Mouse (Mus musculus): ENCODE results near the gene Snx4.
A peak's percentile ranks its signal among the peaks of the same experiment; 100 is the strongest.
"Not testable (repeated sequence)": the region's sequence is repeated elsewhere in the genome, so short reads cannot be mapped to it uniquely, and the experiment has no call there.

The Snx4 gene

DNA sequence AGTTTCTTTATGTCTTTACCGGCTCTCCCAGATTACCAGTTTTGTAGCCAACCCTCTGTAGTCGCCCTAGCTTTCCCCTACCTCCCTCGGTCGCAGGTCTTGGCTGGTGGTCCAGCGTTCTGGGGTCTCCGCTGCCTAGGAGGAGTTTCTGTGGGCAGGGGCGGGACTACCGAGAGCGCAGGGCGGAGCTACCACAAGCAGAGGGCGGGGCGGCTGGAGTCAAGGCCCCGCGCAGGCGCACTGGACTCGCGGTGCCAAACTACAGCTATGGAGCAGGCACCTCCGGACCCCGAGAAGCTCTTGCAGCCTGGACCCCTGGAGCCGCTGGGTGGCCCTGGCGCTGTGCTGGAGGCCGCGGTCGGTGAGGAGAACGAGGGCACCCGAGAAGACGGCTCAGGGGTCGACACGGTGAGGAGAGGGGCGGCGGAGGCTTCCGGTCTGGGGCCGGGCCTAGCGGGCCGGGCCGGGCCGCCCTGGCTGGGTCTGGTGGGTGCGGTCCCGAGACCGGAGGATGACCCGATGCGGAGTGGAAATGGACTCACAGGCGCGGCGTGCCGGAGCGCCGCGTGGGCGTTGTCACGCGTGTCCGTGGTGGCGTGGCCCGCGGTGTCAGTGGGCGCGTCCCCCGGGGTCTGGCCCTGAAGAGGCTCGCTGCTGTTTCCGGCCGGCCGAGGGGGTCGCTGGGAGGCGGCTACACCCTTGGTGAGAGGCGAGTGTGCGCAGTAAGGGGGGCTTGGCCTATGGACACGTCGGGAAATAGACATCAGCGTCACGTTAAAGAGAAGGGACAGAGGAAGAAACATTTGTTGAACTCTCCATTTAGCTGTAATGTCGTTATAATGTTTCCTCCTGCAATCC is at the start of gene Snx4:
TSS of gene Snx4 (plus strand) at position 249 of the 858 bp plus-strand sequence.
- peak; percentile 86 for DNase-seq (ENCODE audit: low read depth, low spot score)

GRCm38 (mm10) chr16:33210812-33211211 is 40.4 kb upstream of the Snx4 start:
- DNase-seq (ENCODE audit: low read depth, low spot score) = no peak

DNA sequence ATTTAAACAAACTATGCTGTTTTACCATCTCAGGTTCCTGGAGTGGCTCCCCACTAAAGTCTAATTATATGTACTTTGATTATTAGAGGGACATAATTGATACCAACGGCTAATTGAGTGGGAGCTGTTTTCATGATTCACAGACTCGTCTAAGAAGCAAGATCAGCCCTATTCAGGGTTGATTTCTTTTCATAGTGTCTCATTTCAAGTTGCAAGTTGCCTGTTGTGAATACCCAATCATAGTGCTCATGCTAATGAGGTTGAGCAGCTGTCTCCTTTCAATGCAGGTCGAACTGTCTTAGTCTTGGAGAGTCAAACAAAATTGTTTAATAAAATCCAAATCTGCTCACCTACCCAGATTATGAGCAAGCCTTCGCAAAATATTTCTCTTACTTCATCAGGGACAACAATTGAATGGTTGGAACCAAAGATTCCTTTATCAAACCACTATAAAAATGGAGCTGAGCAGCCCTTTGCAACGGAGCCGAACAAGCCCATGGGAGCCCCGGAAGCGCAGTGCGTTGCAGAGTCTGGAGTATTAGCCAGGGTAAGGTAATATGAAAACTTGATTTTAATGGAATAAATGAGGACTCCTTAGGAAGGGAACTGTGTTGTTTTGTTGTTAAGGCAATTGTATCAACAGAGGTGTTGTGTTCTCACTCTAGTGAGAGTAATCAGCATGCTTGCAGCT is 34.8 kb upstream of the Snx4 start:
- DNase-seq (ENCODE audit: low read depth, low spot score) = no peak

DNA sequence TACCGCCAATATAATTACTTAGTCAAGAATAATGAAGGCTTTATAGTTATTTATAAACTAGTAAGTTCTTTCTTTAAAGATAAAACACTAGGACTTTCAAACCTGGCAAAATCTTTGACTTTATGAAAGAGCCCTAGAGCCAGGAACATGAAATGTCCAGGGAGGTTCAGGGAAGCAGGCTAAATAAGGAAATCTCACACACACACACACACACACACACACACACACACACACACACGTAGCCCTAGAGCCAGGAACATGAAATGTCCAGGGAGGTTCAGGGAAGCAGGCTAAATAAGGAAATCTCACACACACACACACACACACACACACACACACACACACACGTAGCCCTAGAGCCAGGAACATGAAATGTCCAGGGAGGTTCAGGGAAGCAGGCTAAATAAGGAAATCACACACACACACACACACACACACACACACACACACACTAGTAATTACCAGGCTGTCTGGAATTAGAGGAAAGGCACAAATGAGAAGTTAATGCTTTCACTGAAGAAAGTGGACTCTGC is 33.6 kb upstream of the Snx4 start:
- not testable (repeated sequence) for DNase-seq (ENCODE audit: low read depth, low spot score)

DNA sequence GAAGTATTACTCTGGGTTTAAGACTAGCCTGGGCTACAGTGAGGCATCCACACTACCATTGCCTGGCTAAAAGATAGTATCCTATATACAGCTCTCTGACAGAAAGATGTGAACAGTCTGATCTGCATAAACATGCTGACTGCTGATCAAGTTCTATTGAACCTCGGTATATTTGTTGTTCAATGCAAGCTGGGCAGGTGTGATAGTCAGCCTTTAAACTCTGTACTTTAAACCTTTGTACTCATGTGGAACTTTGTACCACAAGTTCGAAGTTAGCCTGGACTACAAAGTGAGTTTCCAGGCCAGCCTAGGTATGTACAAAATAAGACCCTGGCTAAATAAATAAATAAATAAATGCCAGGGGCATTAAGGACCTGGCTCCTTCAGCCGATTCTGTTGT is 28.8 kb upstream of the Snx4 start:
- no peak for DNase-seq (ENCODE audit: low read depth, low spot score)

GRCm38 (mm10) chr16:33224381-33224780 is 26.9 kb upstream of the Snx4 start:
- no peak for DNase-seq (ENCODE audit: low read depth, low spot score)

- no peak for DNase-seq (ENCODE audit: low read depth, low spot score)
Measured at GRCm38 (mm10) chr16:33234128-33234527, 17.1 kb upstream of the Snx4 start.

- no peak for DNase-seq (ENCODE audit: low read depth, low spot score)
Measured at GRCm38 (mm10) chr16:33236151-33236550, 15.1 kb upstream of the Snx4 start.

GRCm38 (mm10) chr16:33239305-33239704 is 11.9 kb upstream of the Snx4 start:
- DNase-seq (ENCODE audit: low read depth, low spot score) = no peak

DNA sequence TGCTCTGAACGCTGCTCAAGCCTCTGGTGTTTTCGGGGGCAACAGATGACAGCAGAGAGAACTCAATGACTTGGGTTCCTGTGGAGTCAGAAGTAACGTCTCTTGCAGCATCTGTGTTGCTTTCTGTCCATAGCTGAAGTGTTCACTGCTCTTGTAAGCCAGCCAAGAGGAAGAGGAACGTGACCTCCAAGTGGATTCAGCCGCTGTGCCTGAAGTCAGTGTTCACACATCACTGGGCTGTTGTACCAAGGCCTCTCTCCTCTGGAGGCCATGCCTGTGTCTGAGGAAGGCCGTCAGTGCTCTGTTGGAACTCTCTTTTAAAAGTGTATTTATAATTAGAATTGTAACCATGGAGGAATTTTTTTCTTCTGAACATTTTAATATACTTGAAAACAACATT is 9.2 kb upstream of the Snx4 start:
- no peak for DNase-seq (ENCODE audit: low read depth, low spot score)

GRCm38 (mm10) chr16:33244136-33244691 is 7.0 kb upstream of the Snx4 start:
- DNase-seq (ENCODE audit: low read depth, low spot score) = no peak

DNA sequence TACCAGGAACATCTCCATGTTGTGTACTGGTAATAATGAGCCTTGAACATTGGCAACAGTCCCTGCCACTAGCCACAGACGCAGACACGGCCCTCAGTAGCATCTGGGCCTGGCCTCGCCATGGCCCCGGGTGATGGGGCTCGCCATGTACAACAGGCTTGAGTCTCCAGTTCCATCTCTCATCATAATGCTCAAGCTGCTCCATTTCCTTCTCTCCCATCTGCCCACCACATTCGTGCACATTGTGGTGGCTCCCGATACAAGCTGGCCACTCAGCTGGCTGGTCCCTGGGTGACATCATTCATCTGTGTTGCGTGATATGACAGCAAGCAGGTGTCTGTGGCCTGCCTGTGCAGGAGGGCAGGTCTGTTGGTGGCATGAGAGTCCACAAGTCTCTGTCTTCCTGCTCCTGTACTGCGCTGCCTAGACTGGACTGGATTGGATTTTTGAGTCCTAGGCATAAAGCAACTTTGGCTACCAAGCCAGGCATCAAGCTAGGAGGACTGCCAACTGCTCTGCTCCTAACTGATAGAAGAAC is 6.2 kb upstream of the Snx4 start:
- no peak for DNase-seq (ENCODE audit: low read depth, low spot score)

- DNase-seq (ENCODE audit: low read depth, low spot score) = no peak
Measured at GRCm38 (mm10) chr16:33246526-33246925, 4.7 kb upstream of the Snx4 start.

DNA sequence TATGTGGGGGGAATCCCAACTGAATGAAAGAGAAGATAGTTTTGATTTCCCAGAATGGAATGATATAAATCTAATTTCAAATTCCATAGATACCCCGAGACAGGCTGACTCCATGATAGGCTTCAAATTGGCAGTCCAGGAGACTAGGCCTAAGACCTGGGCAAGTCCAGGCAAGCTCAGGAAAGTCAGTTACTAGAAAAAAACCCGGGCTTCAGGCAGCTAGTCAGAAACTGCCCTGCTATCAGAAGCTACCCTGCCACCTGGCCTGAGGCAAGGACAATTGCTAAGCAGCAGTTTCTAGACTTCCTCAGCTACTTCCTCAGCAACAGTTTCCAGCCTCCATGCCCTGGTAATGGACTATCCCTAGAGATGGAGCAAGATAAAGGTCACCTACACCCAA is 4.2 kb upstream of the Snx4 start:
- no peak for DNase-seq (ENCODE audit: low read depth, low spot score)

DNA sequence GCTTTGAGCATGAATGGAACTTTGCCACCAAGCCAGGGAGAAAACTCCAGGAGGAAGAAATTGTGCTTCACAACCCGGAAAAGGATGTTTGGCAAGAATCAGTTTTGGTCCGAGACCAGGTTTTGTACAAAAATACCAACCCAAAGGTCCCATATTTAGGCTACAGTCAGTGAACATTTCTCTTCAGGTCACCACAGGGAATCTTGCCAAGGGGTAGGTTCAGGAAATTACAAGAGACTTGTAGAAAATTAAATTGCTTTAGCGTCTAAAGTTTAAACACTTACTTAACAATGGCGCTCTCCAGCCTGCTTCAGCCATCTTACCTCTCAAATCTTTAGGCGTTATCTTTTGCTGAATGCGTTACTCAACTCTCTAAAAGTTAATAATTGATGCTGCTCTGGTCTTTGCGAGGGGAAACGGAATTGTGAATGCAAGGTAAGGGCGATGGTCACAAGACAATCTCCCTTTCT is 556 bp upstream of the Snx4 start:
- no peak for DNase-seq (ENCODE audit: low read depth, low spot score)

DNA sequence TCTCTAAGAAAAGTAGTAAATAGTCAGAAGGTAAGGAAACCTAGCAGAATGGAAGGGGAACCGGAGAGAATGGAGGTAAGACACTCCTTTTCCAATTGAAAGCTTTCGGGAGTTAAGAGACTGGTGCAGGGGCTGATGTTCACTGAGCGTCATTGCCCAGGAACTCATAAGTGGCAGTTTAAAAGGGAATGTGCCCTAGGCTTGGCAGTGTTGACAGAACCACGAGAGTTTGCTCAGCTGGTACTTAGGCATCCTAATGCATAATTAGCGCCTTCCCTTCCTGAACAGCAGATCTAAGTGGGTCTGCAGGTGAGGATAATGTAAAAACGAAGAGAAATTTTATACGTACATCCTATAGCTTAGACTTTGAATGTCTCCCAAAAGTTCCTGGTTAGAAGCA is 4.4 kb downstream of the Snx4 start:
- no peak for DNase-seq (ENCODE audit: low read depth, low spot score)

DNA sequence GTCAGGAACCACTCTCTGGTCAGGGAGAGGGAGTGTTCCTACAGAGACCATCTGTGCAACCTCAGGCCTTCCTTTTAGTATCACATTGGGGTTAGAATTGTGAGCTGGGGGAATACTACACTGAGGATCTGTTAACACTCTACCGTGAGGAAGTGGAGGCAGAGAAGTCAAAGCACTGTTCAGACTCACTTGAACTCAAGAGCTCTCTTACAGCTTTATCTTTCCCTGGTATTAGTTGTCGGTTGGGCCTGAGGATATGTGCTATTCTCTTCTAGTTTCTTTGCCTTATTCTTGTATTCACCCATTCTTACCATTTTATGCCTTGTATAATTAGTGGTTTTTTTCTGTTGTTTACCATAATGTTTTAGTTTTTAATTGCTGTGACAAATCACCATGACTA is 7.3 kb downstream of the Snx4 start:
- DNase-seq (ENCODE audit: low read depth, low spot score) = no peak

- DNase-seq (ENCODE audit: low read depth, low spot score) = no peak
Measured at GRCm38 (mm10) chr16:33259824-33260223, 8.6 kb downstream of the Snx4 start.

- no peak for DNase-seq (ENCODE audit: low read depth, low spot score)
Measured at GRCm38 (mm10) chr16:33260825-33261224, 9.6 kb downstream of the Snx4 start.

- no peak for DNase-seq (ENCODE audit: low read depth, low spot score)
Measured at GRCm38 (mm10) chr16:33261584-33262061, 10.4 kb downstream of the Snx4 start.

- no peak for DNase-seq (ENCODE audit: low read depth, low spot score)
Measured at GRCm38 (mm10) chr16:33262096-33262495, 10.9 kb downstream of the Snx4 start.

Measured in WW6 (cell line).